Mouse (Mus musculus): ENCODE data around the gene Pdcd1lg2.

DNA sequence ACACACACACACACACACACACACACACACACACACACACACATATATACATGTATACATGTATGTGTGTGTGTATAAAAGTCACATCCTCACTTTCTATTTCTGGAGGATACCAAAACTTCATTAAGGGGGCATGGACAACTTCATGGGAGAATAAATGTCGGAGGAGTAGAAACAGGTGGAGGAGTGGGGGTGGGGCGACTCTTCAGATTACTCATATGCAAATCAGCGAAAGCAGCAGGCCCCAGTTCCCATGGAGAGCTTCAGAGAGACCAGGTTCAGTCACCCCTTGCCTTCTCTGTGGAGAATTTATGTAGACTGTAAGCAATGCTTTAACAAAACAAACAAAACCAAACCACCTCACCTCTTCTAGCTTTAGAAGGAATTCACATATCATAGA is 45.6 kb upstream of the Pdcd1lg2 start:
- TF ChIP-seq POLR2A (IDR thresholded peaks at IDR 0.05; ENCODE audit: extremely low read depth, insufficient read depth, low read length) (no peak), CTCF (IDR thresholded peaks at IDR 0.05; ENCODE audit: low read depth, low read length) (no peak)
